Mouse (Mus musculus): ENCODE measurements at regions not wholly inside any gene's neighbourhood (a gene's known extent, or its start where the extent isn't known, plus 50 kb on each side); places are given as distances from the start of the nearest gene placed in this dataset.
A peak's percentile ranks its signal among the peaks of the same experiment; 100 is the strongest.
"Not testable (repeated sequence)": the region's sequence is repeated elsewhere in the genome, so short reads cannot be mapped to it uniquely, and the experiment has no call there.

- not testable (repeated sequence) for DNase-seq (ENCODE audit: low read depth, low spot score)
Measured at GRCm38 (mm10) chr1:141066830-141067229, 820.9 kb downstream of the Kcnt2 start.

- DNase-seq (ENCODE audit: low read depth, low spot score), result no peak
Measured at GRCm38 (mm10) chr1:141097575-141097974, 851.6 kb downstream of the Kcnt2 start.

GRCm38 (mm10) chr1:141102546-141102945, 856.6 kb downstream of the Kcnt2 start:
- DNase-seq (ENCODE audit: low read depth, low spot score), result no peak

GRCm38 (mm10) chr1:141104034-141104433, 858.1 kb downstream of the Kcnt2 start:
- no peak for DNase-seq (ENCODE audit: low read depth, low spot score)

GRCm38 (mm10) chr1:141104633-141105032, 858.7 kb downstream of the Kcnt2 start:
- no peak for DNase-seq (ENCODE audit: low read depth, low spot score)

- peak; percentile 49 for DNase-seq (ENCODE audit: low read depth, low spot score)
Measured at GRCm38 (mm10) chr1:141136771-141137541, 891.0 kb downstream of the Kcnt2 start.

- DNase-seq (ENCODE audit: low read depth, low spot score), result not testable (repeated sequence)
Measured at GRCm38 (mm10) chr1:141140157-141140556, 894.2 kb downstream of the Kcnt2 start.

GRCm38 (mm10) chr1:141145759-141146158, 899.8 kb downstream of the Kcnt2 start:
- peak; percentile 2 for DNase-seq (ENCODE audit: low read depth, low spot score)

- DNase-seq (ENCODE audit: low read depth, low spot score), result no peak
Measured at GRCm38 (mm10) chr1:141149899-141150298, 903.9 kb downstream of the Kcnt2 start.

- no peak for DNase-seq (ENCODE audit: low read depth, low spot score)
Measured at GRCm38 (mm10) chr1:141154572-141154971, 908.6 kb downstream of the Kcnt2 start.

GRCm38 (mm10) chr1:141161772-141162171, 915.8 kb downstream of the Kcnt2 start:
- DNase-seq (ENCODE audit: low read depth, low spot score), result no peak

All from mesoderm, embryonic 11.5 days (tissue).